Mouse (Mus musculus): ENCODE measurements at regions not wholly inside any gene's neighbourhood (a gene's known extent, or its start where the extent isn't known, plus 50 kb on each side); places are given as distances from the start of the nearest gene placed in this dataset.

GRCm38 (mm10) chr12:71433549-71434200, 124.0 kb downstream of the Dact1 start:
- Histone ChIP-seq H3K9me3 (no peaks in the 10 kb centered on the region), H3K9ac (no peak overlapping the region), H3K4me3 (no peak overlapping the region), H3K27me3 (replicated peaks) (no peaks in the 10 kb centered on the region), H3K36me3 (replicated peaks) (no peaks in the 10 kb centered on the region), H3K4me1 (peaks cover 21% of the 10 kb centered on the region), H3K4me2 (no peak overlapping the region), H3K27ac (no peak overlapping the region)
- no peak for ATAC-seq (replicated peaks)
- 35% methylated on average over 9 of the region's 9 CpGs for WGBS

- no peak overlapping the region for H3K27ac ChIP-seq
- H3K36me3 ChIP-seq (replicated peaks): no peaks in the 10 kb centered on the region
- no peaks in the 10 kb centered on the region for H3K27me3 ChIP-seq (replicated peaks)
- H3K9me3 ChIP-seq: no peaks in the 10 kb centered on the region
- no peak overlapping the region for H3K4me2 ChIP-seq
- H3K4me1 ChIP-seq: 0 out of 2 replicates have a peak, but pooled peaks cover 4% of the 10 kb centered on the region
- H3K9ac ChIP-seq: no peak overlapping the region
- no peak for ATAC-seq (replicated peaks)
- WGBS: 70% methylated on average over 6 of the region's 6 CpGs
- H3K4me3 ChIP-seq: no peak overlapping the region
Measured at GRCm38 (mm10) chr12:71438254-71438653, 128.6 kb downstream of the Dact1 start.

GRCm38 (mm10) chr12:71440863-71441262, 131.2 kb downstream of the Dact1 start:
- no peaks in the 10 kb centered on the region for H3K36me3 ChIP-seq (replicated peaks)
- no peak overlapping the region for H3K4me3 ChIP-seq
- H3K4me2 ChIP-seq: no peak overlapping the region
- no peak overlapping the region for H3K27ac ChIP-seq
- no peaks in the 10 kb centered on the region for H3K9me3 ChIP-seq
- WGBS: 85% methylated on average over 3 of the region's 3 CpGs
- H3K27me3 ChIP-seq (replicated peaks): no peaks in the 10 kb centered on the region
- H3K4me1 ChIP-seq: no peaks in the 10 kb centered on the region
- no peak overlapping the region for H3K9ac ChIP-seq
- ATAC-seq (replicated peaks): no peak

GRCm38 (mm10) chr12:71441272-71441671, 131.6 kb downstream of the Dact1 start:
- no peak for ATAC-seq (replicated peaks)
- Histone ChIP-seq H3K27me3 (replicated peaks) (no peaks in the 10 kb centered on the region), H3K4me2 (no peak overlapping the region), H3K4me1 (no peaks in the 10 kb centered on the region), H3K27ac (no peak overlapping the region), H3K4me3 (no peak overlapping the region), H3K36me3 (replicated peaks) (no peaks in the 10 kb centered on the region), H3K9ac (no peak overlapping the region), H3K9me3 (no peaks in the 10 kb centered on the region)
- 88% methylated on average over 5 of the region's 5 CpGs for WGBS

- no peak for ATAC-seq (replicated peaks)
- H3K27ac ChIP-seq: no peak overlapping the region
- H3K4me1 ChIP-seq: 0 out of 2 replicates have a peak, but pooled peaks cover 6% of the 10 kb centered on the region
- H3K4me3 ChIP-seq: no peak overlapping the region
- H3K9ac ChIP-seq: no peak overlapping the region
- H3K36me3 ChIP-seq (replicated peaks): no peaks in the 10 kb centered on the region
- H3K27me3 ChIP-seq (replicated peaks): no peaks in the 10 kb centered on the region
- H3K9me3 ChIP-seq: no peaks in the 10 kb centered on the region
- H3K4me2 ChIP-seq: no peak overlapping the region
- WGBS: 82% methylated on average over 8 of the region's 8 CpGs
Measured at GRCm38 (mm10) chr12:71446177-71446891, 136.7 kb downstream of the Dact1 start.

- Histone ChIP-seq H3K9ac (no peak overlapping the region), H3K27ac (no peak overlapping the region), H3K36me3 (replicated peaks) (no peaks in the 10 kb centered on the region), H3K4me3 (no peak overlapping the region), H3K4me2 (no peak overlapping the region), H3K9me3 (no peaks in the 10 kb centered on the region), H3K27me3 (replicated peaks) (no peaks in the 10 kb centered on the region), H3K4me1 (0 out of 2 replicates have a peak, but pooled peaks cover 6% of the 10 kb centered on the region)
- WGBS: 36% methylated on average over 7 of the region's 7 CpGs
- no peak for ATAC-seq (replicated peaks)
Measured at GRCm38 (mm10) chr12:71446892-71447268, 137.2 kb downstream of the Dact1 start.

GRCm38 (mm10) chr12:71449032-71449431, 139.3 kb downstream of the Dact1 start:
- Histone ChIP-seq H3K4me3 (no peak overlapping the region), H3K27me3 (replicated peaks) (no peaks in the 10 kb centered on the region), H3K9me3 (no peaks in the 10 kb centered on the region), H3K4me2 (no peak overlapping the region), H3K36me3 (replicated peaks) (no peaks in the 10 kb centered on the region), H3K27ac (no peak overlapping the region), H3K4me1 (0 out of 2 replicates have a peak, but pooled peaks cover 6% of the 10 kb centered on the region), H3K9ac (no peak overlapping the region)
- no peak for ATAC-seq (replicated peaks)
- 65% methylated on average over 3 of the region's 3 CpGs for WGBS

- Histone ChIP-seq H3K4me3 (no peak overlapping the region), H3K4me2 (no peak overlapping the region), H3K27ac (no peak overlapping the region), H3K9ac (no peak overlapping the region), H3K4me1 (0 out of 2 replicates have a peak, but pooled peaks cover 6% of the 10 kb centered on the region), H3K9me3 (no peaks in the 10 kb centered on the region), H3K27me3 (replicated peaks) (no peaks in the 10 kb centered on the region), H3K36me3 (replicated peaks) (no peaks in the 10 kb centered on the region)
- 70% methylated on average over 4 of the region's 4 CpGs for WGBS
- ATAC-seq (replicated peaks): no peak
Measured at GRCm38 (mm10) chr12:71450128-71450527, 140.4 kb downstream of the Dact1 start.

- H3K27ac ChIP-seq: no peak overlapping the region
- no peak for ATAC-seq (replicated peaks)
- H3K36me3 ChIP-seq (replicated peaks): no peaks in the 10 kb centered on the region
- 0 out of 2 replicates have a peak, but pooled peaks cover 6% of the 10 kb centered on the region for H3K4me1 ChIP-seq
- H3K27me3 ChIP-seq (replicated peaks): no peaks in the 10 kb centered on the region
- no peak overlapping the region for H3K4me2 ChIP-seq
- no peak overlapping the region for H3K9ac ChIP-seq
- H3K4me3 ChIP-seq: no peak overlapping the region
- WGBS: 85% methylated on average over 14 of the region's 14 CpGs
- H3K9me3 ChIP-seq: no peaks in the 10 kb centered on the region
Measured at GRCm38 (mm10) chr12:71450680-71451463, 141.2 kb downstream of the Dact1 start.

- no peaks in the 10 kb centered on the region for H3K4me1 ChIP-seq
- no peak overlapping the region for H3K4me3 ChIP-seq
- no peak overlapping the region for H3K9ac ChIP-seq
- H3K9me3 ChIP-seq: no peaks in the 10 kb centered on the region
- H3K36me3 ChIP-seq (replicated peaks): no peaks in the 10 kb centered on the region
- H3K27me3 ChIP-seq (replicated peaks): no peaks in the 10 kb centered on the region
- no peak for ATAC-seq (replicated peaks)
- no peak overlapping the region for H3K4me2 ChIP-seq
- 87% methylated on average over 6 of the region's 6 CpGs for WGBS
- no peak overlapping the region for H3K27ac ChIP-seq
Measured at GRCm38 (mm10) chr12:71456900-71457299, 147.2 kb downstream of the Dact1 start.

- Histone ChIP-seq H3K9me3 (no peaks in the 10 kb centered on the region), H3K27me3 (replicated peaks) (no peaks in the 10 kb centered on the region), H3K27ac (no peak overlapping the region), H3K4me2 (no peak overlapping the region), H3K9ac (no peak overlapping the region), H3K36me3 (replicated peaks) (no peaks in the 10 kb centered on the region), H3K4me3 (no peak overlapping the region), H3K4me1 (no peaks in the 10 kb centered on the region)
- ATAC-seq (replicated peaks): no peak
- 52% methylated on average over 12 of the region's 12 CpGs for WGBS
Measured at GRCm38 (mm10) chr12:71458559-71459176, 149.0 kb downstream of the Dact1 start.

- Histone ChIP-seq H3K4me2 (no peak overlapping the region), H3K4me1 (no peaks in the 10 kb centered on the region), H3K27ac (no peak overlapping the region), H3K27me3 (replicated peaks) (no peaks in the 10 kb centered on the region), H3K9ac (no peak overlapping the region), H3K36me3 (replicated peaks) (no peaks in the 10 kb centered on the region), H3K4me3 (no peak overlapping the region), H3K9me3 (no peaks in the 10 kb centered on the region)
- no peak for ATAC-seq (replicated peaks)
- WGBS: 44% methylated on average over 6 of the region's 6 CpGs
Measured at GRCm38 (mm10) chr12:71460643-71461042, 151.0 kb downstream of the Dact1 start.

All from midbrain, embryonic 15.5 days (tissue).